8 mouse cellular contexts compared by ENCODE assay signal in the genomic region with DNA sequence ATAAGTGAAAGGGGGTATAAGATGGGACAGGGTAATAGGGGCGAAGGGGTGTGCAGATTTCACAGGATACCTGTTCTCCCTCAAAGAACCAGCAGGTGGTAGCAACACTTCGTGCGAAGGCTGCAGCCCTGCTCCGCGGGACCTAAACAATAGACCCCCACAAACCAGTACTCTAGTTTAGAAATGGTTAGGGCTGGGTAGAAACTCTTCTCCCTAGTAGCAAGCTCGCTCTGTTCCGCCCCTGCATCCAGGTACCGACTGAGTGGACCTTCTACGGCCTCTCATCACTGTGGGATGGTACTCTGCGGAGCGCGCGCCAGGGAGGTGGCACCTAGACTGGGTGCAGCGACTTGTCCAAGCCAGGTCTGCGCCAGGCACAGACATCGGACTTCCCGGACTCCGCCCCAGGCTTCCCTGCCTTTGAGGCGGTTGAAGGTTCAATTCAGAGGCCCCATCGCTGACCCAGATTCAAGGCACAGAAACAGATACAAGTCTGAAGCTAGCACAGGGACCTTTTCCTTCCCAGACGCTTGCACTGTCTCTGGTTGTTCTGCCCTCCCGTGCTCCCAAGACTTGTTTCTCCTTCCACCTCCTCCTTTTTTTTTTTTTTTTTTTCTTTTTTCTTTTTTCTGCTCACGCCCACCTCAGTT. TPM values are rescaled to one million over a fixed set of nuclear protein-coding genes. Genes with fewer than 3 reads are reported as not detected.
DNase-seq lines count a peak whose midpoint lies in the region; ATAC-seq lines count a peak whose summit lies in the region.

No protein-coding gene starts in this region.

- H3K27me3 ChIP-seq in forebrain, embryonic 12.5 days = peaks cover 8% of the 10 kb centered on the region; the same call in 1 of the 2 replicates
- H3K27me3 ChIP-seq in intestine, embryonic 14.5 days (replicated peaks; ENCODE audit: control insufficient read depth, insufficient read depth, low read length) = no peaks in the 10 kb centered on the region
- H3K27me3 ChIP-seq in liver, embryonic 13.5 days = peaks cover 30% of the 10 kb centered on the region

- peaks cover 15% of the 10 kb centered on the region for H3K4me1 ChIP-seq in forebrain, embryonic 12.5 days
- H3K4me1 ChIP-seq in intestine, embryonic 14.5 days (replicated peaks; ENCODE audit: control insufficient read depth, insufficient read depth, low read length) = no peaks in the 10 kb centered on the region
- H3K4me1 ChIP-seq in liver, embryonic 13.5 days (replicated peaks) = peaks cover 10% of the 10 kb centered on the region

- ATAC-seq in forebrain, embryonic 12.5 days (ENCODE audit: low FRiP score) = peak; percentile 66
- ATAC-seq in intestine, embryonic 14.5 days (replicated peaks; ENCODE audit: low FRiP score, low TSS enrichment, low read depth) = peak; percentile 70
- peak; percentile 45; the same call in 1 of the 2 replicates for ATAC-seq in liver, embryonic 13.5 days (ENCODE audit: low read depth)

- H3K4me3 ChIP-seq in forebrain, embryonic 12.5 days (replicated peaks) = peak overlapping the region; percentile 70
- H3K4me3 ChIP-seq in intestine, embryonic 14.5 days (ENCODE audit: low read depth, low read length) = peak overlapping the region; percentile 64
- H3K4me3 ChIP-seq in liver, embryonic 13.5 days (replicated peaks) = peak overlapping the region; percentile 66

- peak overlapping the region; percentile 83 for H3K9ac ChIP-seq in forebrain, embryonic 12.5 days
- peak overlapping the region; percentile 71 for H3K9ac ChIP-seq in intestine, embryonic 14.5 days (ENCODE audit: low read length)
- peak overlapping the region; percentile 61 for H3K9ac ChIP-seq in liver, embryonic 13.5 days

- no peaks in the 10 kb centered on the region for H3K9me3 ChIP-seq in forebrain, embryonic 12.5 days
- no peaks in the 10 kb centered on the region for H3K9me3 ChIP-seq in intestine, embryonic 14.5 days (ENCODE audit: control insufficient read depth, low read length)
- no peaks in the 10 kb centered on the region for H3K9me3 ChIP-seq in liver, embryonic 13.5 days (replicated peaks)

- H3K4me2 ChIP-seq in forebrain, embryonic 12.5 days = peak overlapping the region; percentile 83
- H3K4me2 ChIP-seq in intestine, embryonic 14.5 days (ENCODE audit: low read length) = peak overlapping the region; percentile 88
- H3K4me2 ChIP-seq in liver, embryonic 13.5 days = peak overlapping the region; percentile 77

- H3K27ac ChIP-seq in forebrain, embryonic 12.5 days = peak overlapping the region; percentile 91
- H3K27ac ChIP-seq in intestine, embryonic 14.5 days (ENCODE audit: low read depth) = peak overlapping the region; percentile 83
- no peak overlapping the region for H3K27ac ChIP-seq in liver, embryonic 13.5 days

- H3K36me3 ChIP-seq in forebrain, embryonic 12.5 days (replicated peaks) = no peaks in the 10 kb centered on the region
- no peaks in the 10 kb centered on the region for H3K36me3 ChIP-seq in intestine, embryonic 14.5 days (ENCODE audit: control insufficient read depth, insufficient read depth, low read length)
- H3K36me3 ChIP-seq in liver, embryonic 13.5 days = no peaks in the 10 kb centered on the region

- peak; percentile 20 for DNase-seq in gastrocnemius, postnatal 10 days
- no peak for DNase-seq in gastrocnemius, postnatal 4 days (ENCODE audit: low spot score in 2 of 2)
- peak; percentile 79 for DNase-seq in ZHBTc4 (ENCODE audit: low read depth, low spot score)
- DNase-seq in intestine, embryonic 14.5 days (ENCODE audit: low spot score) = peak; percentile 91
- DNase-seq in liver, embryonic 13.5 days = peak; percentile 37
- peak; percentile 28 to 46 for DNase-seq in natural killer cell, adult 2 months (ENCODE audit: low spot score in 2 of 2)
- DNase-seq in thymus, postnatal 10 days (ENCODE audit: low spot score in 2 of 2) = peak; percentile 75 to 84

- under 1% methylated on average over 23 of the region's 23 CpGs for WGBS in forebrain, embryonic 12.5 days
- under 1% methylated on average over 23 of the region's 23 CpGs for WGBS in intestine, embryonic 14.5 days
- under 1% methylated on average over 23 of the region's 23 CpGs for WGBS in liver, embryonic 13.5 days (ENCODE audit: insufficient replicate concordance)

RNA-seq across cellular contexts. Expression of a gene that starts 0.8 kb away (rescaled TPM):
- total RNA-seq in gastrocnemius, postnatal 10 days (2021) = 1 to 10 TPM; 2.2 to 4.7 TPM
- total RNA-seq in gastrocnemius, postnatal 4 days (2021) = 1 to 10 TPM; 5.1 to 5.8 TPM
- polyA plus RNA-seq in forebrain, embryonic 12.5 days (2016; fragmentation: Nextera tagmentation; extraction: Ambion mirVana) = 17.7 and 18.4 TPM in 2 replicates
- polyA plus RNA-seq in intestine, embryonic 14.5 days (2014; fragmentation: Nextera tagmentation; extraction: Ambion mirVana) = 7.3 and 8.6 TPM in 2 replicates
- polyA plus RNA-seq in liver, embryonic 13.5 days (2015; fragmentation: Nextera tagmentation; extraction: Ambion mirVana) = 1.1 and 1.7 TPM in 2 replicates

RNA-seq across cellular contexts. Expression of a gene that starts 31.7 kb away (rescaled TPM):
- total RNA-seq in gastrocnemius, postnatal 10 days (2021) = not detected
- total RNA-seq in gastrocnemius, postnatal 4 days (2021) = not detected
- 0.31 and 0.52 TPM in 2 replicates for polyA plus RNA-seq in forebrain, embryonic 12.5 days (2016; fragmentation: Nextera tagmentation; extraction: Ambion mirVana)
- 0.30 and 0.58 TPM in 2 replicates for polyA plus RNA-seq in intestine, embryonic 14.5 days (2014; fragmentation: Nextera tagmentation; extraction: Ambion mirVana)
- 0.08 and 0.10 TPM in 2 replicates for polyA plus RNA-seq in liver, embryonic 13.5 days (2015; fragmentation: Nextera tagmentation; extraction: Ambion mirVana)

Comparison
In these comparisons a context has a peak if more than half of its experiments do, and no peak if none do; other contexts are left out.
1. DNase-seq: peak in gastrocnemius, postnatal 10 days (single experiment), ZHBTc4 (single experiment), intestine, embryonic 14.5 days (single experiment), liver, embryonic 13.5 days (single experiment), natural killer cell, adult 2 months (2 of 2) and thymus, postnatal 10 days (2 of 2); none in gastrocnemius, postnatal 4 days (0 of 2).
2. Peak in every context shown above with its lines, with median percentiles within 50 percentile points of each other: ATAC-seq, H3K4me2 ChIP-seq, H3K4me3 ChIP-seq and H3K9ac ChIP-seq.